Mouse (Mus musculus) MEL (cell line): ENCODE measurements around the gene Adgrg2. TPM values are rescaled to one million over a fixed set of nuclear protein-coding genes. Genes with fewer than 3 reads are reported as not detected.

Experiments used
- DNase-seq: peaks from one replicate; pipeline ENCODE4 v3.0.0; 2011; ENCODE audit warnings: low read depth, low spot score
- H3K27ac ChIP-seq: 2 replicates; pipeline ENCODE4 v1.5.1; 2012; ENCODE audit warnings: low read depth, mild to moderate bottlenecking, control low read depth, low read length, moderate library complexity; ENCODE audit not compliant: control insufficient read depth
- H3K27me3 ChIP-seq, 2 experiments: fragments of 150-350 bp in 1 of 2; sonication (generic) in 1 of 2; 2 replicates each; pipeline ENCODE4 v1.6.1; 2012; ENCODE audit warnings: low read length in 2 of 2, mild to moderate bottlenecking in 2 of 2, improper control_type of control experiment in 1 of 2, moderate library complexity in 1 of 2; ENCODE audit not compliant: insufficient read depth in 2 of 2, control insufficient read depth in 1 of 2
- H3K36me3 ChIP-seq, 2 experiments: 2 replicates each; pipeline ENCODE4 v1.6.1; 2012 to 2014; ENCODE audit warnings: low read length in 2 of 2, improper control_type of control experiment in 1 of 2, inconsistent platforms in 1 of 2, mild to moderate bottlenecking in 1 of 2; ENCODE audit not compliant: insufficient read depth in 2 of 2, control insufficient read depth in 1 of 2
- H3K4me1 ChIP-seq, 2 experiments: fragments of 150-350 bp in 1 of 2; sonication (generic) in 1 of 2; 2 replicates each; pipeline ENCODE4 v1.6.1; 2012; ENCODE audit warnings: low read length in 2 of 2, improper control_type of control experiment in 1 of 2, mild to moderate bottlenecking in 1 of 2; ENCODE audit not compliant: insufficient read depth in 2 of 2, control insufficient read depth in 1 of 2
- H3K4me3 ChIP-seq, 2 experiments: fragments of 150-350 bp in 1 of 2; sonication (generic) in 1 of 2; 2 replicates each; pipeline ENCODE4 v1.5.1; 2012; ENCODE audit warnings: low read depth in 2 of 2, low read length in 2 of 2, mild to moderate bottlenecking in 2 of 2, moderate library complexity in 2 of 2, control low read depth in 1 of 2, improper control_type of control experiment in 1 of 2; ENCODE audit not compliant: control insufficient read depth in 1 of 2, insufficient read depth in 1 of 2
- H3K79me2 ChIP-seq: 2 replicates; pipeline ENCODE4 v1.6.1; 2012; ENCODE audit warnings: mild to moderate bottlenecking, low read length, moderate library complexity; ENCODE audit not compliant: control insufficient read depth, poor library complexity, insufficient read depth
- H3K9ac ChIP-seq: 2 replicates; pipeline ENCODE4 v1.6.1; 2012; ENCODE audit warnings: low read depth, mild to moderate bottlenecking, control low read depth, low read length, moderate library complexity; ENCODE audit not compliant: control insufficient read depth, poor library complexity, severe bottlenecking
- H3K9me3 ChIP-seq: fragments of 150-350 bp; sonication (generic); replicated peaks from 2 replicates; pipeline ENCODE4 v1.6.1; 2012; ENCODE audit warnings: mild to moderate bottlenecking, low read length, improper control_type of control experiment, moderate library complexity; ENCODE audit not compliant: insufficient read depth
- BHLHE40 ChIP-seq: IDR thresholded peaks from 2 replicates; pipeline ENCODE4 v1.6.1; 2012; ENCODE audit warnings: low read depth, mild to moderate bottlenecking, inconsistent platforms, low read length, improper control_type of control experiment, borderline replicate concordance
- CHD1 ChIP-seq: IDR thresholded peaks from 2 replicates; pipeline ENCODE4 v1.6.1; 2012; ENCODE audit warnings: low read depth, mild to moderate bottlenecking, inconsistent platforms, low read length, improper control_type of control experiment
- CHD2 ChIP-seq: IDR thresholded peaks from 2 replicates; pipeline ENCODE4 v1.6.1; 2011; ENCODE audit warnings: low read length, improper control_type of control experiment
- E2F4 ChIP-seq: IDR thresholded peaks from 2 replicates; pipeline ENCODE4 v1.6.1; 2011; ENCODE audit warnings: low read depth, low read length, improper control_type of control experiment, borderline replicate concordance
- ELF1 ChIP-seq: IDR thresholded peaks from 2 replicates; pipeline ENCODE4 v1.6.1; 2014; ENCODE audit warnings: low read depth, mild to moderate bottlenecking, inconsistent platforms, low read length, improper control_type of control experiment, moderate library complexity
- EP300 ChIP-seq, 2 experiments: IDR thresholded peaks; 2 replicates each; pipeline ENCODE4 v1.6.1; 2011; ENCODE audit warnings: improper control_type of control experiment in 2 of 2, low read length in 2 of 2, low read depth in 1 of 2, mild to moderate bottlenecking in 1 of 2
- MAFK ChIP-seq: IDR thresholded peaks from 2 replicates; pipeline ENCODE4 v1.6.1; 2011; ENCODE audit warnings: low read depth, mild to moderate bottlenecking, low read length, improper control_type of control experiment, borderline replicate concordance
- MAX ChIP-seq: IDR thresholded peaks from 2 replicates; pipeline ENCODE4 v1.6.1; 2011; ENCODE audit warnings: low read length, improper control_type of control experiment
- MYB ChIP-seq: IDR thresholded peaks from 2 replicates; pipeline ENCODE4 v1.6.1; 2011; ENCODE audit warnings: mild to moderate bottlenecking, low read depth, low read length, improper control_type of control experiment
- POLR2A ChIP-seq, 2 experiments: IDR thresholded peaks; 2 replicates each; pipeline ENCODE4 v1.6.1; 2011 to 2012; ENCODE audit warnings: low read length in 2 of 2, mild to moderate bottlenecking in 2 of 2, control low read depth in 1 of 2, improper control_type of control experiment in 1 of 2, low read depth in 1 of 2, moderate library complexity in 1 of 2; ENCODE audit not compliant: control insufficient read depth in 1 of 2, insufficient read depth in 1 of 2, poor library complexity in 1 of 2
- POLR2AphosphoS2 ChIP-seq: IDR thresholded peaks from 2 replicates; pipeline ENCODE4 v1.6.1; 2011; ENCODE audit warnings: low read length, improper control_type of control experiment
- POLR2AphosphoS5 ChIP-seq: IDR thresholded peaks from 2 replicates; pipeline ENCODE4 v1.6.1; 2012; ENCODE audit warnings: low read depth, borderline replicate concordance, mild to moderate bottlenecking, inconsistent platforms, low read length, moderate library complexity, mixed read lengths
- RCOR1 ChIP-seq: IDR thresholded peaks from 2 replicates; pipeline ENCODE4 v1.6.1; 2012; ENCODE audit warnings: low read depth, mild to moderate bottlenecking, inconsistent platforms, low read length, improper control_type of control experiment
- SIN3A ChIP-seq: IDR thresholded peaks from 2 replicates; pipeline ENCODE4 v1.6.1; 2012; ENCODE audit warnings: low read length, improper control_type of control experiment, inconsistent platforms
- TAL1 ChIP-seq: IDR thresholded peaks from 2 replicates; pipeline ENCODE4 v1.6.1; 2012; ENCODE audit warnings: mild to moderate bottlenecking, inconsistent platforms, low read length, moderate library complexity, mixed read lengths
- UBTF ChIP-seq: IDR thresholded peaks from 2 replicates; pipeline ENCODE4 v1.6.1; 2012; ENCODE audit warnings: low read depth, mild to moderate bottlenecking, inconsistent platforms, low read length, improper control_type of control experiment, moderate library complexity, borderline replicate concordance; ENCODE audit not compliant: insufficient read depth
- USF1 ChIP-seq: IDR thresholded peaks from 2 replicates; pipeline ENCODE4 v1.6.1; 2014; ENCODE audit warnings: low read depth, mild to moderate bottlenecking, inconsistent platforms, low read length, improper control_type of control experiment, moderate library complexity
- polyA plus RNA-seq, 2 experiments: library from polyadenylated mRNA; stranded (reverse) in 1 of 2; unstranded in 1 of 2; fragments of >175 nt in 1 of 2; fragments of >200 nt in 1 of 2; gene quantifications; 2 replicates each; pipeline versions ENCODE4 v1.2.1 to v1.2.4; 2012; ENCODE audit warnings: low replicate concordance in 2 of 2, low read depth in 1 of 2; ENCODE audit not compliant: insufficient read length in 2 of 2, insufficient read depth in 1 of 2, missing spikeins in 1 of 2
- total RNA-seq: library from RNA; depleted of rRNA; stranded (reverse); fragments of 300-350 nt; gene quantifications from 2 replicates; pipeline ENCODE4 v1.2.3, GENCODE M21; 2012

Adgrg2 gene
- total and polyA plus RNA-seq, 3 experiments = not detected

DNA sequence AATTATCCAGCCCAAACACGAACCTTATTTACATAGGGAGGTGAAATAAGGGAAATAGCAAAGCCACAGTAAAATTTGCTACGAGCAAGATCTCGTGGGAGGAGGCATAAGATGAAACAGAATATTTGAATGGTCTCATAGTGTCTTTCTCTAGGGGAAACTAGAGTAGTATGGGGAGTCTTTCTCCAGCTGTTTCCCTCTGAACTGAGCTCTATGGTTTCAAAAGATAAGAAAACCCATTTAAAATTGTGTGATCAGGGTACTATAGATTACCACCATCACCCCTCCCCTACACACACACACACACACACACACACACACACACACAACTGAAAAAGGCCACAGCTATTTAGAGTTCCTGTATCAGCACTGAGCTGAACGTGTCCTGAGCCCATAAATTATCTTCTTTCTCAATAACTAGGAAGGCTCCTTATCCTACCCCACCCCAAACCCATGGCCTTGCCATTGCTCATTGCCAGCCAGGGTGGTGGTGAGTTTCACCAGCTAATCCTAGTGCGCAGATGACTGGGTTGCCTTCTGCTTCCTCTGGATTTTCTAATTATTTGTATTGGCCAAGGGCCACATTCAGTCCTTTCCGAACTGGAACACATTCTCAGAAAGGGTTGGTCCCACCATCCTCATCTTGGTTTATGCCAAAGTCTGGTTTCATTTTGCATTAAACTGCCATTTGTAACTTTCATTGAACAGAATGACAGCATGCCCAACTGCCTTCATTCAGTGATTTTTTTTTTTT is 5.6 kb upstream of the Adgrg2 start:
- peak; percentile 34 for DNase-seq
- Histone ChIP-seq H3K4me3 (no peak overlapping the region), H3K36me3 (no peaks in the 10 kb centered on the region), H3K4me1 (no peaks in the 10 kb centered on the region), H3K27ac (no peak overlapping the region), H3K9ac (no peak overlapping the region), H3K79me2 (no peaks in the 10 kb centered on the region), H3K9me3 (no peaks in the 10 kb centered on the region), H3K27me3 (no peaks in the 10 kb centered on the region)
- no peak for TF ChIP-seq POLR2AphosphoS2
- TF ChIP-seq TAL1 = peak; percentile 64
- no peak for TF ChIP-seq MAX
- 0 out of 2 replicates have a peak, but pooled peaks have one; percentile 30 for TF ChIP-seq SIN3A
- no peak for TF ChIP-seq CHD1
- TF ChIP-seq EP300 (IDR thresholded peaks at IDR 0.05; ENCODE audit: low read depth in 1 of 2, low read length in 2 of 2) = no peak; a peak in 1 of 4 replicates

DNA sequence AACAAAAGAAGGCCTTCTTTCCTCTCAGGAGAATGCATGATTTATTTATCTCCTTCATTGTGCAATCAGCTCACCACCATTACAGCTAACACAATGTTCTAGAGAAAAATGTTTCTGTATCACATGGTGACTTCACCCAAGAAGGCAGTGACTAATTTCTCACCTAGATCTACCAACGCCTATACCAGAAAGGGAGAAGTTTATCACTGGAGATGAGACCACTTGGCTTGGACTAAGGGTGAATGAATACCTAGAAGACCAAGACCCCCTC is 5.1 kb upstream of the Adgrg2 start:
- Histone ChIP-seq H3K27me3 (no peaks in the 10 kb centered on the region), H3K4me3 (no peak overlapping the region), H3K36me3 (no peaks in the 10 kb centered on the region), H3K9ac (no peak overlapping the region), H3K4me1 (no peaks in the 10 kb centered on the region), H3K79me2 (no peaks in the 10 kb centered on the region), H3K27ac (no peak overlapping the region), H3K9me3 (no peaks in the 10 kb centered on the region)
- TF ChIP-seq CHD2 = no peak
- no peak for TF ChIP-seq MYB
- no peak for TF ChIP-seq RCOR1
- no peak for TF ChIP-seq BHLHE40
- TF ChIP-seq MAX = no peak
- TF ChIP-seq POLR2A (IDR thresholded peaks at IDR 0.05; ENCODE audit: control insufficient read depth in 1 of 2, insufficient read depth in 1 of 2, low read depth in 1 of 2, low read length in 2 of 2, poor library complexity in 1 of 2) = no peak
- DNase-seq = no peak

DNA sequence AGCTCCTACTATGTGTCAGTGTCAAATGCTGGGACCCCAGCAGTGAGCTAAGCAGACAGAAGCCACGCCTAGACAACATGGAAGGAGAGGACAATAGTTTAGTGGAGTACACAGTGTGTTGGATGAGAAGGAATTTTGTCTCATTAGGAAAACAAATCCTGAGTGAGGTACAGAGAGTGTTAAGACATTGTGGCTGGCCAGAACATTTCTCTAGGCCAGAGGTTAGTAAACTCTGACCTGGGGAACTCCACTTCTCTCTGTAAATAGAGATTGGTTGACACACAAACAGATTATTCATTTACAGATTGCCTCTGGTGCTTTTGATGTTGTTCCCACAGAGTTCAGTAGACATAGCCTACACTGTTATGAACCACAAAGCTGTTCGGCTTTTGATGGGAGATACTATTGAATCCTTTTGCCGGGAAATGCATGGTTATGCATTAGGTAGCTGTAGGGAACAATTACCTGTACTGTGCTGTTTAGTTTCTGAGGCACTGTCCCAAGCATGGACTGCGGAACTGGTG is 22.5 kb downstream of the Adgrg2 start:
- Histone ChIP-seq H3K27me3 (no peaks in the 10 kb centered on the region; a peak in 1 of 4 replicates), H3K4me1 (no peaks in the 10 kb centered on the region), H3K9ac (no peak overlapping the region), H3K4me3 (no peak overlapping the region), H3K36me3 (no peaks in the 10 kb centered on the region), H3K79me2 (no peaks in the 10 kb centered on the region), H3K27ac (no peak overlapping the region), H3K9me3 (no peaks in the 10 kb centered on the region)
- TF ChIP-seq UBTF (no peak), ELF1 (no peak), RCOR1 (no peak), MYB (no peak), USF1 (no peak), E2F4 (no peak), SIN3A (no peak), POLR2AphosphoS5 (no peak), MAFK (no peak)
- DNase-seq = no peak
